9 mouse cellular contexts compared by ENCODE assay signal in genomic region chr5:104108879-104109369, GRCm38 (mm10). TPM values are rescaled to one million over a fixed set of nuclear protein-coding genes. Genes with fewer than 3 reads are reported as not detected.
DNase-seq lines count a peak whose midpoint lies in the region; ATAC-seq and TF ChIP-seq lines count a peak whose summit lies in the region.
"Had no signal": no experiment of that assay in that cellular context is flagged by ENCODE, and none has a peak within 500 bp of the region (broad histone marks: within the 10 kb centered on the region; RNA-seq: fewer than 3 reads in every experiment).

No protein-coding gene starts in this region.

- peak overlapping the region; percentile 32 for H3K4me3 ChIP-seq in olfactory bulb, adult 2 months (ENCODE audit: insufficient read depth, low read depth, low read length)
- H3K4me3 ChIP-seq: myocyte had no signal

- no peak for TF ChIP-seq CTCF in olfactory bulb, adult 2 months (IDR thresholded peaks at IDR 0.05; ENCODE audit: insufficient read depth, low read depth, low read length)

- H3K27ac ChIP-seq in olfactory bulb, adult 2 months (ENCODE audit: insufficient read depth, low read depth, low read length): peak overlapping the region; percentile 97

- intact Hi-C loops in left cerebral cortex, postnatal 4 days (cut with DNase I): no loop called here

- 5% methylated on average over 18 of the region's 18 CpGs for WGBS in olfactory bulb, adult 2 months

- TF ChIP-seq POLR2A in olfactory bulb, adult 2 months (IDR thresholded peaks at IDR 0.05; ENCODE audit: insufficient read depth, low read depth, low read length): no peak

- peak; percentile 56 for ATAC-seq in granulocyte monocyte progenitor cell, adult 5-6 weeks (replicated peaks; ENCODE audit: poor library complexity, severe bottlenecking)

- DNase-seq in layer of hippocampus, adult 11-12 months (ENCODE audit: low spot score): peak; percentile 59
- DNase-seq in layer of hippocampus, postnatal 14 days (ENCODE audit: low spot score in 2 of 2): no peak
- peak; percentile 51 for DNase-seq in cerebellum, adult 9-10 months
- peak; percentile 26 for DNase-seq in left cerebral cortex, postnatal 4 days
- no peak for DNase-seq in urinary bladder, adult 2 months (ENCODE audit: low spot score)
- no peak for DNase-seq in lung, postnatal 14 days

- H3K4me1 ChIP-seq in olfactory bulb, adult 2 months (ENCODE audit: control insufficient read depth, insufficient read depth, low read length): peaks cover 18% of the 10 kb centered on the region

RNA-seq across cellular contexts. Expression of gene Sparcl1, which starts 4.6 kb away (rescaled TPM):
- 1,000 to 10,000 TPM; 1,351 to 1,429 TPM for total RNA-seq in layer of hippocampus, postnatal 14 days (2021)
- total RNA-seq in granulocyte monocyte progenitor cell, adult 5-6 weeks (2014; fragmentation: Nextera tagmentation): not detected in 2 replicates
- not detected in 2 replicates for total RNA-seq in granulocyte monocyte progenitor cell, adult 5-6 weeks (2017)
- total RNA-seq in left cerebral cortex, postnatal 4 days (2021): 100 to 1,000 TPM; 465 to 498 TPM
- 627 and 723 TPM in 2 replicates for polyA plus RNA-seq in olfactory bulb, adult 2 months (2012; ENCODE audit: insufficient read depth, insufficient read length, low replicate concordance, missing spikeins)
- polyA plus RNA-seq in urinary bladder, adult 2 months (2012; rRNA removed): 1,512 and 1,967 TPM in 2 replicates

RNA-seq across cellular contexts. Expression of gene Gm17660, which starts 31.5 kb away (rescaled TPM):
- total RNA-seq in layer of hippocampus, postnatal 14 days (2021): not detected
- total RNA-seq in granulocyte monocyte progenitor cell, adult 5-6 weeks (2014; fragmentation: Nextera tagmentation): not detected in 2 replicates
- not detected in 2 replicates for total RNA-seq in granulocyte monocyte progenitor cell, adult 5-6 weeks (2017)
- total RNA-seq in left cerebral cortex, postnatal 4 days (2021): not detected
- not detected in 2 replicates for polyA plus RNA-seq in olfactory bulb, adult 2 months (2012; ENCODE audit: insufficient read depth, insufficient read length, low replicate concordance, missing spikeins)
- not detected in 2 replicates for polyA plus RNA-seq in urinary bladder, adult 2 months (2012; rRNA removed)
- polyA plus RNA-seq: myocyte had no signal

Comparison
In these comparisons a context has a peak if more than half of its experiments do, and no peak if none do; other contexts are left out.
1. DNase-seq: peak in layer of hippocampus, adult 11-12 months (single experiment), cerebellum, adult 9-10 months (single experiment) and left cerebral cortex, postnatal 4 days (single experiment); none in layer of hippocampus, postnatal 14 days (0 of 2), urinary bladder, adult 2 months (single experiment) and lung, postnatal 14 days (single experiment).
2. RNA of gene Sparcl1, which starts 4.6 kb away (total RNA-seq): 1,351 to 1,429 TPM in layer of hippocampus, postnatal 14 days and 465 to 498 TPM in left cerebral cortex, postnatal 4 days; not detected in granulocyte monocyte progenitor cell, adult 5-6 weeks; every median in the first group is over 100 times any median in the second.